Mouse (Mus musculus): ENCODE results near the gene Lsm7.

DNA sequence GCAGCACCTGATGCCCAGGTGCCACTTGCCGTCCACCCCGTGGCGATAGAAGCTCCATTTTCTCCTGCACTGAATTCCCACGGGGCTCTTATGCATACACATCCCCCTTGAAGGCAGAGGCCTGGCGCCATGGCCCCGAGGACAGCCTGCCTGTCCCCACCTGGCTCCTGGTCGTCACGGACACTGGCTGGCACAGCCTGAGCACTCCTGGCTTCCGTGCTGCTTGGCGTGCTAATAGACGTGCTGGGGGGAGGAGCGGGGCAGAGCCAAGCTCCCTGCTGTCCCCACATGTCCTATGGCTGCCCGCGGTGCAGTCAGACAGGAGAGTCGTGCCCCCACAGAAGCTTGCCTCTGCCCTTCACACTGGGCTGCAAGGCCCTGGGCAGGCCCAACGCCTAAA lies 9.4 kb upstream of the Lsm7 start:
- no peak for TF ChIP-seq ZKSCAN1 (IDR thresholded peaks at IDR 0.05; ENCODE audit: borderline replicate concordance, low read depth, low read length)
- TF ChIP-seq TCF12 (IDR thresholded peaks at IDR 0.05; ENCODE audit: low read depth, low read length): no peak
- TF ChIP-seq MAFK (IDR thresholded peaks at IDR 0.05; ENCODE audit: insufficient replicate concordance, low read length): no peak
- TF ChIP-seq CTCF (conservative IDR thresholded peaks at IDR 0.05 in 1 of 2, IDR thresholded peaks at IDR 0.05 in 1 of 2; ENCODE audit: low read depth in 2 of 2, low read length in 2 of 2): no peak
- TF ChIP-seq POLR2A (IDR thresholded peaks at IDR 0.05; ENCODE audit: low read depth, low read length): no peak
- TF ChIP-seq MAX (IDR thresholded peaks at IDR 0.05; ENCODE audit: low read length): no peak
- no peak for TF ChIP-seq HCFC1 (IDR thresholded peaks at IDR 0.05; ENCODE audit: low read depth, low read length)
- no peak for TF ChIP-seq POLR2AphosphoS2 (IDR thresholded peaks at IDR 0.05; ENCODE audit: low read depth, low read length)

All from CH12.LX (cell line).